Mouse (Mus musculus): Measurements from ENCODE around the gene Reep6.

GRCm38 (mm10) chr10:80376160-80376559 lies 46.4 kb downstream of the Reep6 start:
- peak; percentile 83 for TF ChIP-seq CTCF (IDR thresholded peaks at IDR 0.05; ENCODE audit: low read depth, low read length)
- TF ChIP-seq POLR2A (IDR thresholded peaks at IDR 0.05; ENCODE audit: insufficient read depth, low read length) = no peak
- TF ChIP-seq EP300 (IDR thresholded peaks at IDR 0.05; ENCODE audit: insufficient read depth, low read depth, low read length) = no peak
